Mouse (Mus musculus): ENCODE measurements around the gene Ppfia4.

DNA sequence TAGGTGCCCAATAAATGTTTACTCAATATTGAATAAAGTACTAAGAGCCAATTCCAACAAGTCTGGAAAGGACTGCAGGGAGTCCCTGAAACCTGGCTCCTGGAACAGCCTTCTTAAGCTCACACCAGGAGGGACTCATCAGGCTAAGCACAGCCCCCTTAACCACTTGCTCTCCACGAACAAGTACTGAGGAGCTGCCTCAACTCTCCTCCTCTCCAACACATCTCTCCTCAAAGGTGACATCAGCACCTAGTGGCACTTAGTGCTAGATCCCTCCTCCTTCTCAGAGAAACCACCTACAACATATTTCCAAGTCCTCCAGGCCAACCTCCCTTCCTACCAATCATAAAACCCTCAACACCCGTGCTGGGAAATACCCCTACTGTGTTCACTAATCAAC, 10.8 kb upstream of the Ppfia4 start:
- TF ChIP-seq E2F4 (IDR thresholded peaks at IDR 0.05; ENCODE audit: insufficient read depth) (no peak), MYOG (IDR thresholded peaks at IDR 0.05; ENCODE audit: control insufficient read depth in 1 of 3, insufficient read depth in 1 of 3, insufficient read length in 2 of 3, low read depth in 2 of 3) (no peak), CEBPB (IDR thresholded peaks at IDR 0.05; ENCODE audit: insufficient read depth, poor library complexity, severe bottlenecking) (no peak)
